Mouse (Mus musculus): ENCODE results near the gene Sorcs2.

Sorcs2 gene

GRCm38 (mm10) chr5:36397837-36398282, at the start of gene Sorcs2:
Gene Sorcs2 (minus strand): TSS chr5:36398139.
- DNase-seq (ENCODE audit: low read depth), result no peak

- no peak for DNase-seq (ENCODE audit: low read depth)
These were observed 48.4 kb upstream of the Sorcs2 start for GRCm38 (mm10) chr5:36446166-36446890.

- no peak for DNase-seq (ENCODE audit: low read depth)
These were observed 47.1 kb upstream of the Sorcs2 start for GRCm38 (mm10) chr5:36445028-36445427.

- no peak for DNase-seq (ENCODE audit: low read depth)
These were observed 46.7 kb upstream of the Sorcs2 start for GRCm38 (mm10) chr5:36444611-36445010.

- DNase-seq (ENCODE audit: low read depth), result no peak
These were observed 42.8 kb upstream of the Sorcs2 start for GRCm38 (mm10) chr5:36440741-36441140.

- no peak for DNase-seq (ENCODE audit: low read depth)
These were observed 38.9 kb upstream of the Sorcs2 start for GRCm38 (mm10) chr5:36436858-36437257.

GRCm38 (mm10) chr5:36434398-36434967, 36.5 kb upstream of the Sorcs2 start:
- DNase-seq (ENCODE audit: low read depth), result no peak

GRCm38 (mm10) chr5:36431711-36432110, 33.8 kb upstream of the Sorcs2 start:
- no peak for DNase-seq (ENCODE audit: low read depth)

- no peak for DNase-seq (ENCODE audit: low read depth)
These were observed 31.6 kb upstream of the Sorcs2 start for GRCm38 (mm10) chr5:36429551-36429950.

GRCm38 (mm10) chr5:36427831-36428230, 29.9 kb upstream of the Sorcs2 start:
- no peak for DNase-seq (ENCODE audit: low read depth)

- no peak for DNase-seq (ENCODE audit: low read depth)
These were observed 28.5 kb upstream of the Sorcs2 start for GRCm38 (mm10) chr5:36426404-36426803.

GRCm38 (mm10) chr5:36424676-36425075, 26.7 kb upstream of the Sorcs2 start:
- DNase-seq (ENCODE audit: low read depth), result no peak

GRCm38 (mm10) chr5:36422689-36423088, 24.8 kb upstream of the Sorcs2 start:
- DNase-seq (ENCODE audit: low read depth), result no peak

- no peak for DNase-seq (ENCODE audit: low read depth)
These were observed 21.9 kb upstream of the Sorcs2 start for GRCm38 (mm10) chr5:36419861-36420260.

GRCm38 (mm10) chr5:36414712-36415331, 16.9 kb upstream of the Sorcs2 start:
- no peak for DNase-seq (ENCODE audit: low read depth)

GRCm38 (mm10) chr5:36398463-36399364, 775 bp upstream of the Sorcs2 start:
- no peak for DNase-seq (ENCODE audit: low read depth)

- no peak for DNase-seq (ENCODE audit: low read depth)
These were observed 567 bp downstream of the Sorcs2 start for GRCm38 (mm10) chr5:36397384-36397759.

GRCm38 (mm10) chr5:36396491-36397383, 1.2 kb downstream of the Sorcs2 start:
- no peak for DNase-seq (ENCODE audit: low read depth)

GRCm38 (mm10) chr5:36396011-36396410, 1.9 kb downstream of the Sorcs2 start:
- peak; percentile 22 for DNase-seq (ENCODE audit: low read depth)

GRCm38 (mm10) chr5:36394840-36395515, 3.0 kb downstream of the Sorcs2 start:
- no peak for DNase-seq (ENCODE audit: low read depth)

GRCm38 (mm10) chr5:36391751-36392150, 6.2 kb downstream of the Sorcs2 start:
- DNase-seq (ENCODE audit: low read depth), result no peak
